Mouse (Mus musculus) liver, embryonic 16.5 days (tissue): ENCODE measurements around the gene Tas2r120. TPM values are rescaled to one million over a fixed set of nuclear protein-coding genes. Genes with fewer than 3 reads are reported as not detected.
"Not testable (repeated sequence)": the region's sequence is repeated elsewhere in the genome, so short reads cannot be mapped to it uniquely, and the experiment has no call there.

Experiments
- ATAC-seq: fragments of 200-750 bp; cut with Nextera tagmentation; 2 replicates; pipeline ENCODE4 v1.8.0; 2017; ENCODE audit warnings: low read depth, mild to moderate bottlenecking, moderate number of reproducible peaks, moderate library complexity
- H3K27ac ChIP-seq: fragments of 300-500 bp; sonication (generic); 2 replicates; pipeline ENCODE4 v1.5.1; 2014; ENCODE audit warnings: mild to moderate bottlenecking, low read length
- H3K27me3 ChIP-seq: fragments of 300-500 bp; sonication (generic); 2 replicates; pipeline ENCODE4 v1.6.1; 2014; ENCODE audit warnings: low read depth, low read length, mixed read lengths; ENCODE audit not compliant: control insufficient read depth, insufficient read depth
- H3K36me3 ChIP-seq: fragments of 300-500 bp; sonication (generic); 2 replicates; pipeline ENCODE4 v1.6.1; 2014; ENCODE audit warnings: mild to moderate bottlenecking; ENCODE audit not compliant: control insufficient read depth, insufficient read depth
- H3K4me1 ChIP-seq: fragments of 300-500 bp; sonication (generic); 2 replicates; pipeline ENCODE4 v1.6.1; 2014; ENCODE audit warnings: low read depth, low read length, mixed read lengths; ENCODE audit not compliant: control insufficient read depth
- H3K4me2 ChIP-seq: fragments of 300-500 bp; sonication (generic); 2 replicates; pipeline ENCODE4 v1.6.1; 2014; ENCODE audit warnings: low read depth, low read length, mixed read lengths
- H3K4me3 ChIP-seq: fragments of 300-500 bp; sonication (generic); 2 replicates; pipeline ENCODE4 v1.5.1; 2014; ENCODE audit warnings: low read depth, mild to moderate bottlenecking, low read length
- H3K9ac ChIP-seq: fragments of 300-500 bp; sonication (generic); 2 replicates; pipeline ENCODE4 v1.6.1; 2014; ENCODE audit warnings: low read depth, low read length
- H3K9me3 ChIP-seq: fragments of 300-500 bp; sonication (generic); replicated peaks from 2 replicates; pipeline ENCODE4 v1.6.1; 2016; ENCODE audit warnings: low read length; ENCODE audit not compliant: control insufficient read depth
- WGBS: fragments of 180-500 bp; shearing (Covaris S2); extraction: QIAGEN DNeasy Blood & Tissue Kit; methylation state at CpG from one replicate; pipeline ENCODE4 v1.1.7; 2014; ENCODE audit not compliant: insufficient replicate concordance; 5-methylcytosine and 5-hydroxymethylcytosine counted together
- polyA plus RNA-seq: library from polyadenylated mRNA; unstranded; fragments of >200 nt; fragmentation: Nextera tagmentation; extraction: Ambion mirVana; gene quantifications from 2 replicates; pipeline ENCODE4 v1.2.1, GENCODE M21; 2015

The Tas2r120 gene
- not detected in 2 replicates for polyA plus RNA-seq

- Histone ChIP-seq H3K27ac (no peak within 1 kb of the TSS), H3K27me3 (no peaks in the 10 kb centered on the region), H3K9ac (no peak within 1 kb of the TSS), H3K4me2 (no peak within 1 kb of the TSS), H3K4me3 (no peak within 1 kb of the TSS), H3K9me3 (no peaks in the 10 kb centered on the region), H3K4me1 (no peaks in the 10 kb centered on the region), H3K36me3 (no peaks in the 10 kb centered on the region)
- ATAC-seq = no peak
Measured at GRCm38 (mm10) chr6:132656653-132657052, at the start of gene Tas2r120. Gene Tas2r120, plus strand, starts transcription at chr6:132656953.

- Histone ChIP-seq H3K36me3 (no peaks in the 10 kb centered on the region), H3K27ac (no peak overlapping the region), H3K4me3 (no peak overlapping the region), H3K9ac (no peak overlapping the region), H3K27me3 (no peaks in the 10 kb centered on the region), H3K9me3 (no peaks in the 10 kb centered on the region; the same call in 1 of the 2 replicates), H3K4me2 (no peak overlapping the region), H3K4me1 (no peaks in the 10 kb centered on the region)
- no peak for ATAC-seq
Measured at GRCm38 (mm10) chr6:132649399-132649798, 7.4 kb upstream of the Tas2r120 start.

DNA sequence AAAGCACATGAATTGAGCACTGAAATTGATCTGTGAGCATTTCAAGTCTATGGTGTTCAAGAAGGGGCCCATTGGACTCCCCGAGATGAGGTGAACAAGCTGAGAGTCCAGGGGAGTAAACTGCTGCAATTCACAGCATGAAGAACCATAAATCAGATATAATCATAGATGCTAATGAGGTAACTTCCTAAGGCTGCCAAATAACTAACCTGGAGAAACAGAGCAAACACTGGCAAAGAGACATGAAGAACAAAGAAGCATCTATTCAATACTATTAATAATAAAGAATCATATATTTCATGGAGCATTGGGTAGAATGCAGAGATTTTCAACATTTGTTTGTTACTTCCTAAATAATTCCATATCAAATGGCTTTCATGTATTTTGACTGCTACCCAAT lies 5.3 kb upstream of the Tas2r120 start, which contains the start of gene A630073D07Rik:
Gene A630073D07Rik, minus strand, starts transcription at position 101 of the 400 bp plus-strand sequence.
- no peak for ATAC-seq
- H3K27ac ChIP-seq = no peak within 1 kb of the TSS
- no peak within 1 kb of the TSS for H3K9ac ChIP-seq
- 57% methylated on average over 1 of the region's 1 CpGs for WGBS
- no peak within 1 kb of the TSS for H3K4me2 ChIP-seq
- H3K4me3 ChIP-seq = no peak within 1 kb of the TSS
- H3K9me3 ChIP-seq = no peaks in the 10 kb centered on the region; the same call in 1 of the 2 replicates
- no peaks in the 10 kb centered on the region for H3K27me3 ChIP-seq
- no peaks in the 10 kb centered on the region for H3K4me1 ChIP-seq
- no peaks in the 10 kb centered on the region for H3K36me3 ChIP-seq

DNA sequence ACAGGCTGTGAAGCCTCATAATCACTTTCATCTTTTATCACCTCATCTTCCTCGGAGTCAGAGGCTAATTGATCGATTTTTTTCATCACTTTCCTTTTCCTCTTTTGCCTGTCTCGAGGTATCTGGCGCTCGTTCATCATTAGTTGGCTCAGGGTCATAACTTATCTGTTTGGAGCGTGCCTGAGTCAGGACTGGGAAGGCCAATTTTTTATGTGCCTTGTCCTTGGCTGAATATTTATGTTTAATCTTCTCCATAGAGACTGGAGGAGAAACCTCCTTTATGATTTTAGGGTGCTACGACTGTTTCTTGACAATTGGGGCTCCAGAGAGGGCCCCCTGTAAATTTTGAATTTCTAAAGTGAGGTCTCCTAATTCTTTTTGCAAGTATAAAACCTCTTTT lies 34.8 kb downstream of the Tas2r120 start:
- not testable (repeated sequence) for ATAC-seq
- WGBS = 60% methylated on average over 7 of the region's 7 CpGs

DNA sequence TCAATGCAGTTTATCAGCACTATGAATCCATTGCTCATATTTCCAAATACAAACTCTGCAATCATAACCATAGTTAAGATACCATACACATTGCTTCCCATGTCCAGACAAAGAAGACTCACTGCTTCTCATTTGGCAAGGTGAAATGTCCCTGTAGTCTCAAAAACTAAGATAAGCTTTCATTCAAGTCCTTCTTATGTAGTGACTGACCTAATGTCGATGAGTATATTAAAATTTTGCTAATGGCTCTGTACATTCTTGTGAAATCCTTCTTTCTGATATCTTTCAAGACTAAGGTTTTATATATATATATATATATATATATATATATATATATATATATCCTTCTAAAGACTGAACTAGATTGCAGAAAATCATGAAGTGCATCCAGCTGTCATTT lies 44.2 kb downstream of the Tas2r120 start, which contains the start of gene Tas2r121:
Gene Tas2r121, minus strand, starts transcription at position 101 of the 400 bp plus-strand sequence.
- ATAC-seq = no peak
- no peaks in the 10 kb centered on the region for H3K27me3 ChIP-seq
- no peaks in the 10 kb centered on the region for H3K4me1 ChIP-seq
- H3K4me2 ChIP-seq = no peak within 1 kb of the TSS
- no peak within 1 kb of the TSS for H3K27ac ChIP-seq
- no peak within 1 kb of the TSS for H3K9ac ChIP-seq
- 29% methylated on average over 1 of the region's 1 CpGs for WGBS
- H3K36me3 ChIP-seq = no peaks in the 10 kb centered on the region
- H3K9me3 ChIP-seq = no peaks in the 10 kb centered on the region
- H3K4me3 ChIP-seq = no peak within 1 kb of the TSS

More for the DNA sequence above, 34.8 kb downstream of the Tas2r120 start:
- H3K27me3 ChIP-seq, H3K36me3 ChIP-seq, H3K9me3 ChIP-seq, H3K4me2 ChIP-seq, H3K27ac ChIP-seq, H3K4me3 ChIP-seq, H3K4me1 ChIP-seq, H3K9ac ChIP-seq: not testable (repeated sequence)

Other genes with a start within 250 kb of the Tas2r120 start
- gene Prh1, start 87.1 kb upstream of the Tas2r120 start, polyA plus RNA-seq = not detected in 2 replicates
- gene Prp2, start 61.0 kb upstream of the Tas2r120 start, polyA plus RNA-seq = not detected in 2 replicates
- gene A630073D07Rik, start 5.4 kb upstream of the Tas2r120 start, polyA plus RNA-seq = not detected in 2 replicates
- not detected in 2 replicates for gene Tas2r121, start 44.1 kb downstream of the Tas2r120 start, polyA plus RNA-seq
- not detected in 2 replicates for gene Tas2r122, start 55.0 kb downstream of the Tas2r120 start, polyA plus RNA-seq
- gene Tas2r115, start 81.1 kb downstream of the Tas2r120 start, polyA plus RNA-seq = not detected in 2 replicates
- gene Tas2r124, start 97.8 kb downstream of the Tas2r120 start, polyA plus RNA-seq = not detected in 2 replicates
- gene Tas2r102, start 105.2 kb downstream of the Tas2r120 start, polyA plus RNA-seq = not detected in 2 replicates
- not detected in 2 replicates for gene Tas2r136, start 121.2 kb downstream of the Tas2r120 start, polyA plus RNA-seq
- gene Tas2r117, start 145.9 kb downstream of the Tas2r120 start, polyA plus RNA-seq = not detected in 2 replicates
- not detected in 2 replicates for gene Tas2r123, start 190.2 kb downstream of the Tas2r120 start, polyA plus RNA-seq
- gene Tas2r116, start 198.5 kb downstream of the Tas2r120 start, polyA plus RNA-seq = not detected in 2 replicates
- gene Tas2r110, start 211.1 kb downstream of the Tas2r120 start, polyA plus RNA-seq = not detected in 2 replicates
- gene Tas2r113, start 236.1 kb downstream of the Tas2r120 start, polyA plus RNA-seq = not detected in 2 replicates